Mouse (Mus musculus) kidney, embryonic 16.5 days (tissue): ENCODE measurements around the gene Scn2b. TPM values are rescaled to one million over a fixed set of nuclear protein-coding genes. Genes with fewer than 3 reads are reported as not detected.
A peak's percentile ranks its signal among the peaks of the same experiment; 100 is the strongest.

Source experiments
- ATAC-seq: fragments of 200-750 bp; cut with Nextera tagmentation; 2 replicates; pipeline ENCODE4 v1.8.0; 2017; ENCODE audit warnings: moderate TSS enrichment; ENCODE audit not compliant: low FRiP score, low TSS enrichment
- H3K27ac ChIP-seq: fragments of 300-500 bp; sonication (generic); 2 replicates; pipeline ENCODE4 v1.5.1; 2014; ENCODE audit warnings: low read length
- H3K27me3 ChIP-seq: fragments of 300-500 bp; sonication (generic); 2 replicates; pipeline ENCODE4 v1.6.1; 2014; ENCODE audit warnings: low read length, control low read depth, mixed read lengths; ENCODE audit not compliant: insufficient read depth
- H3K36me3 ChIP-seq: fragments of 300-500 bp; sonication (generic); 2 replicates; pipeline ENCODE4 v1.6.1; 2014; ENCODE audit warnings: low read length, control low read depth, mixed read lengths; ENCODE audit not compliant: insufficient read depth
- H3K4me1 ChIP-seq: fragments of 300-500 bp; sonication (generic); 2 replicates; pipeline ENCODE4 v1.6.1; 2014; ENCODE audit warnings: low read length, control low read depth, mixed read lengths; ENCODE audit not compliant: insufficient read depth
- H3K4me2 ChIP-seq: fragments of 300-500 bp; sonication (generic); replicated peaks from 2 replicates; pipeline ENCODE4 v1.6.1; 2014; ENCODE audit warnings: low read depth, low read length
- H3K4me3 ChIP-seq: fragments of 300-500 bp; sonication (generic); 2 replicates; pipeline ENCODE4 v1.5.1; 2014; ENCODE audit warnings: mild to moderate bottlenecking, low read length
- H3K9ac ChIP-seq: fragments of 300-500 bp; sonication (generic); replicated peaks from 2 replicates; pipeline ENCODE4 v1.6.1; 2014; ENCODE audit warnings: low read length
- H3K9me3 ChIP-seq: fragments of 300-500 bp; sonication (generic); 2 replicates; pipeline ENCODE4 v1.6.1; 2016; ENCODE audit warnings: low read length, control low read depth
- WGBS: fragments of 180-500 bp; shearing (Covaris S2); extraction: QIAGEN DNeasy Blood & Tissue Kit; methylation state at CpG from one replicate; pipeline ENCODE4 v1.1.7; 2014; 5-methylcytosine and 5-hydroxymethylcytosine counted together
- polyA plus RNA-seq: library from polyadenylated mRNA; unstranded; fragments of >200 nt; fragmentation: Nextera tagmentation; extraction: Ambion mirVana; gene quantifications from 2 replicates; pipeline ENCODE4 v1.2.1, GENCODE M21; 2015

Scn2b gene
- polyA plus RNA-seq, 1 experiment from 2014 or later, result 4.7 TPM

- Histone ChIP-seq H3K4me1 (peaks cover 16% of the 10 kb centered on the region), H3K4me2 (peak overlapping the region; percentile 63), H3K9me3 (no peaks in the 10 kb centered on the region), H3K36me3 (no peaks in the 10 kb centered on the region), H3K9ac (peak overlapping the region; percentile 78), H3K4me3 (peak overlapping the region; percentile 65), H3K27ac (no peak overlapping the region), H3K27me3 (peaks cover 3% of the 10 kb centered on the region; the same call in 1 of the 2 replicates)
- 20% methylated on average over 10 of the region's 10 CpGs for WGBS
- no peak for ATAC-seq
Measured at GRCm38 (mm10) chr9:45118552-45118951, 970 bp downstream of the Scn2b start.

- no peak overlapping the region for H3K4me3 ChIP-seq
- peaks cover 16% of the 10 kb centered on the region for H3K4me1 ChIP-seq
- H3K9ac ChIP-seq, result no peak overlapping the region
- ATAC-seq, result no peak
- H3K4me2 ChIP-seq, result peak overlapping the region; percentile 63; the same call in 1 of the 2 replicates
- H3K27ac ChIP-seq, result no peak overlapping the region
- H3K9me3 ChIP-seq, result no peaks in the 10 kb centered on the region
- 95% methylated on average over 8 of the region's 8 CpGs for WGBS
- no peaks in the 10 kb centered on the region for H3K36me3 ChIP-seq
- H3K27me3 ChIP-seq, result peaks cover 3% of the 10 kb centered on the region; the same call in 1 of the 2 replicates
Measured at GRCm38 (mm10) chr9:45119316-45119953, 1.9 kb downstream of the Scn2b start.

- Histone ChIP-seq H3K9ac (no peak overlapping the region), H3K4me1 (peaks cover 16% of the 10 kb centered on the region), H3K36me3 (no peaks in the 10 kb centered on the region), H3K4me3 (no peak overlapping the region), H3K9me3 (no peaks in the 10 kb centered on the region), H3K4me2 (no peak overlapping the region), H3K27me3 (peaks cover 3% of the 10 kb centered on the region; the same call in 1 of the 2 replicates), H3K27ac (no peak overlapping the region)
- WGBS, result 89% methylated on average over 14 of the region's 14 CpGs
- no peak for ATAC-seq
Measured at GRCm38 (mm10) chr9:45119954-45120530, 2.5 kb downstream of the Scn2b start.

- no peak for ATAC-seq
- peaks cover 3% of the 10 kb centered on the region; the same call in 1 of the 2 replicates for H3K27me3 ChIP-seq
- H3K4me1 ChIP-seq, result peaks cover 16% of the 10 kb centered on the region
- H3K27ac ChIP-seq, result no peak overlapping the region
- no peaks in the 10 kb centered on the region for H3K36me3 ChIP-seq
- 91% methylated on average over 6 of the region's 6 CpGs for WGBS
- no peak overlapping the region for H3K4me2 ChIP-seq
- H3K9me3 ChIP-seq, result no peaks in the 10 kb centered on the region
- no peak overlapping the region for H3K9ac ChIP-seq
- no peak overlapping the region for H3K4me3 ChIP-seq
Measured at GRCm38 (mm10) chr9:45120567-45120966, 3.0 kb downstream of the Scn2b start.

GRCm38 (mm10) chr9:45121001-45121400, 3.4 kb downstream of the Scn2b start:
- WGBS, result 59% methylated on average over 6 of the region's 6 CpGs
- Histone ChIP-seq H3K27me3 (peaks cover 3% of the 10 kb centered on the region; the same call in 1 of the 2 replicates), H3K4me1 (peaks cover 16% of the 10 kb centered on the region), H3K4me2 (no peak overlapping the region), H3K27ac (no peak overlapping the region), H3K36me3 (no peaks in the 10 kb centered on the region), H3K4me3 (no peak overlapping the region), H3K9ac (no peak overlapping the region), H3K9me3 (no peaks in the 10 kb centered on the region)
- ATAC-seq, result no peak

- 2% methylated on average over 10 of the region's 10 CpGs for WGBS
- H3K27ac ChIP-seq, result no peak overlapping the region
Measured at GRCm38 (mm10) chr9:45121769-45122168, 4.2 kb downstream of the Scn2b start.

GRCm38 (mm10) chr9:45122209-45122761, 4.7 kb downstream of the Scn2b start:
- H3K27me3 ChIP-seq, result no peaks in the 10 kb centered on the region
- peak; percentile 47; the same call in 1 of the 2 replicates for ATAC-seq
- H3K4me2 ChIP-seq, result peak overlapping the region; percentile 43
- no peaks in the 10 kb centered on the region for H3K36me3 ChIP-seq
- no peaks in the 10 kb centered on the region for H3K9me3 ChIP-seq
- H3K9ac ChIP-seq, result peak overlapping the region; percentile 50
- H3K4me1 ChIP-seq, result peaks cover 16% of the 10 kb centered on the region
- H3K27ac ChIP-seq, result no peak overlapping the region
- peak overlapping the region; percentile 25 for H3K4me3 ChIP-seq
- 28% methylated on average over 9 of the region's 9 CpGs for WGBS

More at GRCm38 (mm10) chr9:45121769-45122168, 4.2 kb downstream of the Scn2b start:
- Histone ChIP-seq H3K9me3 (no peaks in the 10 kb centered on the region), H3K9ac (peak overlapping the region; percentile 50), H3K4me3 (peak overlapping the region; percentile 25), H3K4me2 (peak overlapping the region; percentile 43), H3K27me3 (no peaks in the 10 kb centered on the region; the same call in 1 of the 2 replicates), H3K36me3 (no peaks in the 10 kb centered on the region), H3K4me1 (peaks cover 16% of the 10 kb centered on the region)
- peak; percentile 43; the same call in 1 of the 2 replicates for ATAC-seq

- 93% methylated on average over 14 of the region's 14 CpGs for WGBS
- no peaks in the 10 kb centered on the region for H3K36me3 ChIP-seq
- H3K9ac ChIP-seq, result no peak overlapping the region
- H3K4me2 ChIP-seq, result no peak overlapping the region
- H3K27me3 ChIP-seq, result no peaks in the 10 kb centered on the region
- H3K4me3 ChIP-seq, result no peak overlapping the region
- no peaks in the 10 kb centered on the region for H3K9me3 ChIP-seq
- peaks cover 7% of the 10 kb centered on the region for H3K4me1 ChIP-seq
- no peak overlapping the region for H3K27ac ChIP-seq
- ATAC-seq, result no peak
Measured at GRCm38 (mm10) chr9:45125211-45125610, 7.6 kb downstream of the Scn2b start.

- WGBS, result 60% methylated on average over 7 of the region's 7 CpGs
- Histone ChIP-seq H3K27me3 (no peaks in the 10 kb centered on the region), H3K4me2 (no peak overlapping the region), H3K9ac (no peak overlapping the region), H3K4me1 (peaks cover 5% of the 10 kb centered on the region), H3K4me3 (no peak overlapping the region), H3K27ac (no peak overlapping the region), H3K36me3 (no peaks in the 10 kb centered on the region), H3K9me3 (no peaks in the 10 kb centered on the region)
- no peak for ATAC-seq
Measured at GRCm38 (mm10) chr9:45126941-45127340, 9.4 kb downstream of the Scn2b start.

- H3K36me3 ChIP-seq, result no peaks in the 10 kb centered on the region
- no peaks in the 10 kb centered on the region for H3K4me1 ChIP-seq
- H3K4me3 ChIP-seq, result no peak overlapping the region
- no peak overlapping the region for H3K4me2 ChIP-seq
- 82% methylated on average over 3 of the region's 3 CpGs for WGBS
- ATAC-seq, result no peak
- no peak overlapping the region for H3K9ac ChIP-seq
- H3K9me3 ChIP-seq, result no peaks in the 10 kb centered on the region
- H3K27me3 ChIP-seq, result peaks cover 7% of the 10 kb centered on the region; the same call in 1 of the 2 replicates
- no peak overlapping the region for H3K27ac ChIP-seq
Measured at GRCm38 (mm10) chr9:45130119-45130518, 12.5 kb downstream of the Scn2b start.
